Mouse (Mus musculus): ENCODE data around the gene Npas4. TPM values are rescaled to one million over a fixed set of nuclear protein-coding genes. Genes with fewer than 3 reads are reported as not detected.
A peak's percentile ranks its signal among the peaks of the same experiment; 100 is the strongest.

The Npas4 gene
- total RNA-seq (2014; rRNA removed) (3.4 and 5.9 TPM in 2 replicates), polyA plus RNA-seq (2015; fragmentation: Nextera tagmentation; extraction: Ambion mirVana) (0.36 and 0.43 TPM in 2 replicates)

DNA sequence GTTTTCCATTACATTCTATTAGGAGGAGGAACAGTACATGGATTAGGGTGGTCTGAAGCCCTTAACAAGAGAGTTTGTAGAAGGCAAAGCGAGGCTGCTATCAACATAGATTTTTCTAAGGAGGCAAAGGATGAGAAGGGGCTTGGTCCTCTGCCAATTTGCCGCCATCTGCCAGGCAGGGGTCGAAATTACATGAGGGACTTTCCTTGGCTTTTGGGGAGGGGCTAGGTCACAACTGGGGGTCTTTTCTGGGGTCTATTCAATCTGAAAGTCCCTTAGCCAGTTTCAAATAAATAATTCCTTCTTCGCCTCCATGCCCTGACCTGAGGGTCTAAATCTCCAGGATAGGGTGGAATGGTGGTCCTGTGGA lies at the start of gene Npas4:
TSS of gene Npas4 (minus strand) at position 61 of the 370 bp plus-strand sequence.
- Histone ChIP-seq H3K27me3 (ENCODE audit: insufficient read depth, low read length) (peaks cover 11% of the 10 kb centered on the region), H3K4me3 (ENCODE audit: low read depth, low read length) (peak within 1 kb of the TSS; percentile 55), H3K9ac (replicated peaks; ENCODE audit: low read length, poor library complexity, severe bottlenecking) (peak within 1 kb of the TSS; percentile 71), H3K9me3 (ENCODE audit: low read length) (no peaks in the 10 kb centered on the region), H3K4me2 (ENCODE audit: low read depth, low read length, poor library complexity, severe bottlenecking) (peak within 1 kb of the TSS; percentile 74), H3K4me1 (ENCODE audit: insufficient read depth, low read length) (peaks cover 23% of the 10 kb centered on the region; the same call in 1 of the 2 replicates), H3K36me3 (ENCODE audit: insufficient read depth, low read length) (peaks cover 17% of the 10 kb centered on the region), H3K27ac (ENCODE audit: low read depth, low read length) (peak within 1 kb of the TSS; percentile 62)
- DNase-seq (ENCODE audit: low spot score) (no peak), ATAC-seq (ENCODE audit: low FRiP score) (no peak)
- 9% methylated on average over 4 of the region's 4 CpGs for WGBS
- no peak; the same call in 1 of the 2 replicates for TF ChIP-seq CTCF (IDR thresholded peaks at IDR 0.05)

DNA sequence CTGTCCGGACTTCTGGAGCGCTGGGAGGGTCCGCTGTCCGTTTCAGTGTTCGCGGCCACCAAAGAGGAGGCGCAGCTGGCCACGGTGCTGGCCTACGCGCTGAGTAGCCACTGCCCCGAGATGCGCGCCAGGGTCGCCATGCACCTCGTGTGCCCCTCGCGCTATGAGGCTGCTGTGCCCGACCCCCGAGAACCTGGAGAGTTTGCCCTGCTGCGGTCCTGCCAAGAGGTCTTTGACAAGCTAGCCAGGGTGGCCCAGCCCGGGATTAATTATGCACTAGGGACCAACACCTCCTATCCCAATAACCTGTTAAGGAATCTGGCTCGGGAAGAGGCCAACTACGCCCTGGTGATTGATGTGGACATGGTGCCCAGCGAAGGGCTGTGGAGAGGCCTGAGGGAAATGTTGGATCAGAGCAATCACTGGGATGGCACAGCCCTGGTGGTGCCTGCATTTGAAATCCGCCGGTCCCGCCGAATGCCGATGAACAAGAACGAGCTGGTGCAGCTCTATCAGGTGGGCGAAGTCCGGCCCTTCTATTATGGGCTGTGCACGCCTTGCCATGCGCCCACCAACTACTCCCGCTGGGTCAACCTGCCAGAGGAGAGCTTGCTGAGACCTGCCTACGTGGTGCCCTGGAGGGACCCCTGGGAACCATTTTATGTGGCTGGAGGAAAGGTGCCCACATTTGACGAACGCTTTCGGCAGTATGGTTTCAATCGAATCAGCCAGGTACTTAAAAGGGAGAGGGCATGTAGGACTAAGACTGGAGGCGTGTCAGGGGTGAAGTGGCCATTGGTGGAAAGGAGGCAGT lies 49.4 kb upstream of the Npas4 start:
- peaks cover 9% of the 10 kb centered on the region for H3K36me3 ChIP-seq (ENCODE audit: insufficient read depth, low read length)
- peak; percentile 55; the same call in 1 of the 2 replicates for ATAC-seq (ENCODE audit: low FRiP score)
- 10% methylated on average over 41 of the region's 41 CpGs for WGBS

DNA sequence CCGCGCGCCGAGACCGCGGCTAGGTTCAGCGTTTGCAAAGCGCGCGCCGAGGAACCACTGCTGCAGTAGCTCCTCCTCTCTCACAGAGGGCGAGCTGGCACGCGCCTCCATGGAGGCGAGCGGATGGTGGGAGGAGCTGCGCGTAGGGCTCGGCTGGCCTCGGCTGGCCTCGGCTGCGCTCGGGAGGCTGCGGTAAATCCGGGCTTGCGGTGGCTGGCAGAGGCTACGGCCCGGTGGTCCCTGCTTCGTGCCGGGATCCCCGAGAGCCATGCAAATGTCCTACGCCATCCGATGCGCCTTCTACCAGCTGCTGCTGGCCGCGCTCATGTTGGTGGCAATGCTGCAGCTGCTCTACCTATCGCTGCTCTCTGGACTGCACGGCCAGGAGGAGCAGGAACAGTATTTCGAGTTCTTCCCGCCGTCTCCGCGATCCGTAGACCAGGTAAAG lies 48.6 kb upstream of the Npas4 start, which contains the start of the genes B4gat1 and AC124502.3:
TSS of gene B4gat1 (plus strand) at position 118 of the 448 bp plus-strand sequence.
TSS of gene AC124502.3 (plus strand) at position 183 of the 448 bp plus-strand sequence.
- Histone ChIP-seq H3K27ac (ENCODE audit: low read depth, low read length) (peak within 1 kb of the TSS; percentile 82), H3K4me1 (ENCODE audit: insufficient read depth, low read length) (peaks cover 15% of the 10 kb centered on the region), H3K27me3 (ENCODE audit: insufficient read depth, low read length) (no peaks in the 10 kb centered on the region), H3K4me3 (ENCODE audit: low read depth, low read length) (peak within 1 kb of the TSS; percentile 82), H3K9ac (replicated peaks; ENCODE audit: low read length, poor library complexity, severe bottlenecking) (peak within 1 kb of the TSS; percentile 71), H3K9me3 (ENCODE audit: low read length) (no peaks in the 10 kb centered on the region), H3K4me2 (ENCODE audit: low read depth, low read length, poor library complexity, severe bottlenecking) (peak within 1 kb of the TSS; percentile 96), H3K36me3 (ENCODE audit: insufficient read depth, low read length) (peaks cover 9% of the 10 kb centered on the region)
- TF ChIP-seq CTCF (IDR thresholded peaks at IDR 0.05) = peak; percentile 69
- ATAC-seq (ENCODE audit: low FRiP score) = peak; percentile 92
- under 1% methylated on average over 31 of the region's 44 CpGs for WGBS
- peak; percentile 97 for DNase-seq (ENCODE audit: low spot score)

More for the DNA sequence above, 49.4 kb upstream of the Npas4 start:
- Histone ChIP-seq H3K27ac (ENCODE audit: low read depth, low read length) (peak overlapping the region; percentile 82), H3K4me2 (ENCODE audit: low read depth, low read length, poor library complexity, severe bottlenecking) (peak overlapping the region; percentile 96), H3K9me3 (ENCODE audit: low read length) (no peaks in the 10 kb centered on the region), H3K27me3 (ENCODE audit: insufficient read depth, low read length) (no peaks in the 10 kb centered on the region), H3K4me3 (ENCODE audit: low read depth, low read length) (peak overlapping the region; percentile 82), H3K4me1 (ENCODE audit: insufficient read depth, low read length) (peaks cover 15% of the 10 kb centered on the region), H3K9ac (replicated peaks; ENCODE audit: low read length, poor library complexity, severe bottlenecking) (peak overlapping the region; percentile 71)
- TF ChIP-seq CTCF (IDR thresholded peaks at IDR 0.05) = no peak
- DNase-seq (ENCODE audit: low spot score) = peak; percentile 16

DNA sequence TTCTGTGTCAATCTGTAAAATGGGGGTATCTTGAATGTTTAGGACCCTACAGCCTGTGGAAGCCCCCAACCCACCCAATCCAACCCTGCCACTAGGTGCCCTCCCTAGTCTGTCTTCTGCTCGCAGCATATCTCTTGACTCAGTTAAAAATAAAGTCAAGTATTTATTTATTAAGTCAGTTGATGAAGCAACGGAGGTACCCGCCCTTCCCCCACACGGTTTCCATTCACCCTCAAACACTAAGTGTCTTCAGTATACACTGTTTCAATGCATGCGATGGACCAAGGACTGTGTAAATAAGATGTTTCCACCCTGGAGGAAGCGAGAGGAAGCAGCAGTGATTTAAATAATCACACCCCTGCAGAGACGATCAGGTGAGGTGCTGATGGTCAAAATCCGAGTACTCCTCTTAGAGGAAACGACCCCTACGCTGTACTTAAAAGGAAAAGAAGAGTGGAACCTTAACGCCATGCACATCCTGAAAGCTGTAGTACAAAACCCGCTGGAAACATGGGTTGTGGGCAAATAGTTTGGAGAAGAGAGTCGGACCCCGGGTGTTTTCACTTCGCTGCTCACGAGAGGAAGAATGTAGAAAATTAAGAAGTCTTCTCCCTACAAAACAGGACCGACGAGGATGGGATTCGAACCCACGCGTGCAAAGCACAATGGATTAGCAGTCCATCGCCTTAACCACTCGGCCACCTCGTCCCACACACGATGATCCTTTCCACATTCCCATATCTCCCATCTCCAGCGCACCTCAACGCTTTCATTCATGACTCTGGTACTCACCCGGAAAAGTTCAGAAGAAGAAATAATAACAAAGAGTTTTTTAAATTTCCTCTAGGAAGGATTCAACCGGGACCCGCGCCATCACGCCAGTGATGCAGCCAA lies 47.8 kb upstream of the Npas4 start:
- WGBS = 5% methylated on average over 32 of the region's 32 CpGs
- H3K4me1 ChIP-seq (ENCODE audit: insufficient read depth, low read length) = peaks cover 15% of the 10 kb centered on the region
- peak overlapping the region; percentile 96 for H3K4me2 ChIP-seq (ENCODE audit: low read depth, low read length, poor library complexity, severe bottlenecking)
- H3K36me3 ChIP-seq (ENCODE audit: insufficient read depth, low read length) = peaks cover 5% of the 10 kb centered on the region
- no peaks in the 10 kb centered on the region for H3K27me3 ChIP-seq (ENCODE audit: insufficient read depth, low read length)
- peak; percentile 48; the same call in 1 of the 2 replicates for ATAC-seq (ENCODE audit: low FRiP score)
- peak overlapping the region; percentile 71 for H3K9ac ChIP-seq (replicated peaks; ENCODE audit: low read length, poor library complexity, severe bottlenecking)
- 0 out of 2 replicates have a peak, but pooled peaks have one; percentile 7 for TF ChIP-seq CTCF (IDR thresholded peaks at IDR 0.05)
- peak overlapping the region; percentile 82 for H3K27ac ChIP-seq (ENCODE audit: low read depth, low read length)
- peak overlapping the region; percentile 82 for H3K4me3 ChIP-seq (ENCODE audit: low read depth, low read length)
- peak; percentile 86 for DNase-seq (ENCODE audit: low spot score)
- H3K9me3 ChIP-seq (ENCODE audit: low read length) = no peaks in the 10 kb centered on the region

DNA sequence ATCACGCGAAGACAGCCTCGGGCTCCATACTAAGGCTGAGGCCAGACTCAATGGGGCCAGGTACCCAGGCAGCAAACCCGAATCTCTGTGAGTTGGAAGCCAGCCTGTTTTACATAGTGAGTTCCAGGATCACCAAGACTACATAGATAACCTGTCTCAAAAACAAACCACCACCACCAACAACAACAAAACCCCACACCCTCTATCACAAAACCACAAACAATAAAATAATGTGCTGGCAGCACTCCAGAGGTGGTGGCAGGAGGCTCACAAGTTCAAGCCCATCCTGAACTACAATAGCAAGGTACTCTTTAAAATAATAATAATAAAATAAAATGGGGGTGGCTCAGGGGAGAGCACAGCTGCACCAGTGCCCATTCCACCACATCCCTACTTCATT lies 46.5 kb upstream of the Npas4 start:
- ATAC-seq (ENCODE audit: low FRiP score) = no peak
- Histone ChIP-seq H3K9me3 (ENCODE audit: low read length) (no peaks in the 10 kb centered on the region), H3K36me3 (ENCODE audit: insufficient read depth, low read length) (peaks cover 4% of the 10 kb centered on the region; the same call in 1 of the 2 replicates), H3K4me3 (ENCODE audit: low read depth, low read length) (no peak overlapping the region), H3K4me2 (ENCODE audit: low read depth, low read length, poor library complexity, severe bottlenecking) (no peak overlapping the region), H3K4me1 (ENCODE audit: insufficient read depth, low read length) (peaks cover 11% of the 10 kb centered on the region), H3K27ac (ENCODE audit: low read depth, low read length) (no peak overlapping the region), H3K9ac (replicated peaks; ENCODE audit: low read length, poor library complexity, severe bottlenecking) (no peak overlapping the region), H3K27me3 (ENCODE audit: insufficient read depth, low read length) (no peaks in the 10 kb centered on the region)
- 75% methylated on average over 4 of the region's 4 CpGs for WGBS
- no peak for TF ChIP-seq CTCF (IDR thresholded peaks at IDR 0.05)
- no peak for DNase-seq (ENCODE audit: low spot score)

All from midbrain, postnatal 0 days (tissue).